Mouse (Mus musculus): ENCODE data around the gene Spock2.

The Spock2 gene

DNA sequence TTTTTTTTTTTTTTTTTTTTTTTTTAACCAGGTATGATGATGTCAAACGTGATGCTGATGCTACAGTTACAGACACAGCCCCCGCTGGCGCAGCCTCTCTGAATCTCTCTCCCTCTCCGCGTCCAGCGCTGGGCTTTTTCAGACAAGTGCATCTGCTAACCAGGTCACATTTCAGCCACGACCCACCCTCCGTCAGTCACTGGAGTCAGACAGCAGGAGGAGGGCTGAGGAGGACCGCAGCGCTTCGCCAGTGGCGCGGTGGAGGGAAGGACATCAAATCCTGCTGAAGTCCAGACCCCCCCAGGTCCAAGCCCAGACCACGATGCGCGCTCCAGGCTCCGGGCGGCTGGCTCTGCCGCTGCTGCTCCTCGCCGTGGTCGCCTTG is at the start of gene Spock2:
TSS of gene Spock2 (plus strand) at position 74 of the 385 bp plus-strand sequence.
- DNase-seq (ENCODE audit: low read depth, low spot score), result peak; percentile 80

DNA sequence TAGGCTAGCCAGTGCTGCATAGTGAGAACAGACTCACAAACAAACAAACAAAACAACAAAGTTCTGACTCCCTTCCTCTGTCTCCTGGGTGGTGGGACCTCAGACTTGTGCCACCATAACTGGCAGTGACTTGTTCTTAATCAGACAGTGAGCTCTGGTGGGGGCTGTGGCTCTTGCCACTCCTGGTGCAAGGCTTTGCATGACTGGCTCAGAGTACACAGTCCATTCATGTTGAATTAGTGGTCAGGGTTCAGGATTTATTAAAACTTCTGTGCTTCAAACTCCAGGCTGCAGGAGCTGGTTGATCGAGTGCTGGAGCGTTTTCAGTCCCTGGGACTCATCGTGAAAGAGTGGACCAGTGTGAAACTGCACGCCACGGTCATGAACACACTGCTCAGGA is 43.8 kb upstream of the Spock2 start:
- DNase-seq (ENCODE audit: low read depth, low spot score), result no peak

DNA sequence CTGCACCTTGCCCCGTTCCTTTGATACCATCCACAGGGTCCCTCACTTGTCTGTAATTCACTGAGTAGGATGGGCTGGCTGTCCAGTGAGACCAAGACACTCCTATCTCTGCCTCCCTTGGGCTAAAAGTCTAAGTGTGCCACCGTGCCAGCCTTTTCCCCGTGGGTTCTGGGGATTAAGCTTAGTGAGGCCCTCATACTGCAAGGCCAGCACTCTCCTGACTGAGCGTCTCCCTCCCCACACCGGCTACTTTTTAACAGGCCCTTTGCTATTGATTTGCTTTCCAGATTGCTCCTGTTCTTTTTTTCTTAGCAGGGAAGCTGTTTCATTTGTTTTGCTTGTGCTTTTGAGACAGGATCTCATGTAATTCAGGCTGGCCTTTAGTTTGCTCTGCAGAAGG is 43.1 kb upstream of the Spock2 start:
- no peak for DNase-seq (ENCODE audit: low read depth, low spot score)

DNA sequence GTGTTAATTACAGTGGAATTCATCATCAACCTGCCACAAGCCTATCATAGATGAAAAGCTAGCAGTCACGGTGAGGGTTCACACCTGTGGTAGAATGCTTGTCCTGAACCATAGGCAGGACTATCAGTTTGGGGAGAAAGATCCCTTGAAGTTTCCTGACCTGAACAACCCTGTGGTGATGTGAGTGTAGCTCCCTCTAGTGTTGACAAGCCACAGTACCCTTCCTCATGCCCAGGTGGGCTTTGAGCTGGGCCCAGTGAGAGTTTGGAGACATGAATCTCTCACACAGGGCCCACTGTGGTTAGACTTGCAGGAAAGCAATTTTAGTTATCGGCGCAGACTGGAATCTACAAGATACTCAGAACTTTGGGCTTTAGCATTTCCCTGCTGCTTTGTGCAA is 39.5 kb upstream of the Spock2 start:
- no peak for DNase-seq (ENCODE audit: low read depth, low spot score)

DNA sequence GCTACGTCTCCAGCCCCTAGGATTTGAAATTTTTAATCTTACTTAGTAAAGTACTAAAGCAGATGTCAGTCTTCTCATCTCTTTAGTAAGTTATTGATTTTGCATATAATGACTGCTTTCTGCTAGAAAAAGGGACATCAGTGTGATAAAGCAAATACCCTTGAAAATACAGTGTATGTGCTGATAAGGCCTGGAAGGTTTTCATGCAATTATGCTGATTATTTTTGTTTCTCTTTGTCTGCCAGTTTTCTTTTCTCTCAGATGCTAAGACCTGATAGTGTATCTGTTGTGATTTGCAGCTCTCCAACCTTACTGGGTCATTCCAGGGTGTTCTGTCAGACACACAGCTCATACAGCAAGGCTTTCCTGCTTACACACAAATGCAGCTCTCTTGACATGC is 30.9 kb upstream of the Spock2 start:
- no peak for DNase-seq (ENCODE audit: low read depth, low spot score)

DNA sequence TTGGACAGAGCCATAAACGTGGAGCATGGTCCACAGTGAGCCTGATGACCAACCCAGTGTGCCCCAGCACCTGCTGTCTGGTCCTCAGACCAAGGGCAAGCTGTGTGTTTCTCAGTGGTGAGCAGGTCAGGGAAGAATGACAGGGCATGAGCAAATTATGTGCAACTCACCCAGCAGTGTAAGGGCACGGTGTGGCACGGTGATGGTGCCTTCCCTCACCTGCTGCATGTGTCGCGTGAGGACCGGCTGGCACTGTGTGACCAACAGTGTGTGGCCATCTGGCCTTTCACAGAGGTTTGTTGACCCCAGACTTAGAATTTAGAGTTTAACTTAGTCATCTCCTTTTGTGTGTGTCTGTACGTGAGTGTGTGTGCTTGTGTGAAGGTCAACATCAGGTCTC is 28.8 kb upstream of the Spock2 start:
- no peak for DNase-seq (ENCODE audit: low read depth, low spot score)

DNA sequence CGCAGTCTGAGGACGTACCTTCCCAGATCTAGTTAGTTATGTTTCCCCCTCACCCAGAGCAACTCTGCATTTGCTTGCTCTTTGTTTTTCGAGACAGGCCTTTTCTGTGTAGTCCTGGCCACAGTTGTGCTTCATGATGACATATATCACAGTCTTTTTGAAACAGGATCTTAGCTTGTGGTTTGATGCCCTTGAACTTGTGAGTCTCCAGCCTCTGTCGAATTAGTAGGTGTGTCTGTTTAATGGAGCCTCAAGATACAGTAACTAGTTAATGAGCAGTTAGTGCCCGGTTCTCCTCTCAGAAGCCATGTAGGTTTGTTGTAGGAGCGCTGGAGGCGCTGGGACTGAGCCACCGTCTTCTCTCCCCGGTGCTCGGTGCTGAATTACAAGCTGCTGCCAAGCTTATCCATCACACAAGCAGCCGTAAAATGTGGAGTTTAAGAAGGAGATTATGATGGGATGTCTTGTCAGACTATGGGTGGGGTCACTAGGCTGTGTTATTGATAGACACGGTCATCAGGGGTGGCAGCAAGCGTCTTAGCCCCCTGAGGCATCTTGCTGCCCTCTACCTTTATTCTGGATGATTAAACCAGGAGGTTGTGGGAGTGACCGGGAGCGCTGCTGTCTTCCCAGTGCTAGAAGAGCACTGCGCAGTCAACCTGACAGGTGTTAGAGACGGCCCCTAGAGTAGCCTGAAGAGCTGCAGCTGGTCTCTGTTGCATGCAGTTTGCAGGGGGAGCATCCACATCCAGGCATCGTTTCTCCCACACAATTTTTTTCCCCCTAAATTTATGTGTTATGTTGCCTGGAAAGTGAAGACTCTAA is 28.1 kb upstream of the Spock2 start:
- DNase-seq (ENCODE audit: low read depth, low spot score), result no peak

DNA sequence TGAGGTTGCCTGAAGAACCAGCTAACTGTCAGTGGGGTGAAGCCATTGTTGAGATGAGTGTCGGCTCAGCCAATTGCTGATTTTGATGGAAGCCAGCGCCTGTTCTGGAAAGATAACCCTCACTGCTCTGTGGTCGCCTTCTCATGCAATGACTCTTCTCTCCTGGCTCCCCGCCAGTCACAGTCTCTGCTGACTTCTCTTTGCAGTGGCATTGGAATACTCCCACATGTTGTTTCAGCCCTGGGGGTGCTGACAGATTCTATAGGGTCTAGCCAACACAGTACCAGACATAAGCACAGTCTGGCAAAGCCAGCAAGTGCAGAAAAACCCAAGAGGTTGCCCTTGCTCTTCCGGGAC is 27.5 kb upstream of the Spock2 start:
- DNase-seq (ENCODE audit: low read depth, low spot score), result peak; percentile 28

DNA sequence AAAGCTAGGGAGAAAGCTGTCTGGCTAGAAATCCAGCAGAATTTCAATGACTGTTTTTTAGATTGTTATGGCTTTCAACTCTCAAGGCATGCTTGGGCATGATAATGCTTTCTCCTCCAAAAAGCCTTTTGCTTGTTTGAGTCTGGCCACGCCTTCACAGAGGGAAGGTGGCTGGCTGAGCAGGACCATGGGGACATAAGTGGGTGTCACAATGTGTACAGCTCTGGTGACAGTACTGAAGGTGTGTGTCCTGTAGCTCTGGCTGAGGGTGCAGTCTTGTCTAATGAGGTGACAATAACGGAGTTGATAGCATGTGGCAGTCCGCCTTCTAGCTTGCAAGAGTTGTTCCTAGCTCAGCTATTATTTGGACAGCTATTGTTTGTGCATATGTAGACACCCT is 25.8 kb upstream of the Spock2 start:
- DNase-seq (ENCODE audit: low read depth, low spot score), result no peak

DNA sequence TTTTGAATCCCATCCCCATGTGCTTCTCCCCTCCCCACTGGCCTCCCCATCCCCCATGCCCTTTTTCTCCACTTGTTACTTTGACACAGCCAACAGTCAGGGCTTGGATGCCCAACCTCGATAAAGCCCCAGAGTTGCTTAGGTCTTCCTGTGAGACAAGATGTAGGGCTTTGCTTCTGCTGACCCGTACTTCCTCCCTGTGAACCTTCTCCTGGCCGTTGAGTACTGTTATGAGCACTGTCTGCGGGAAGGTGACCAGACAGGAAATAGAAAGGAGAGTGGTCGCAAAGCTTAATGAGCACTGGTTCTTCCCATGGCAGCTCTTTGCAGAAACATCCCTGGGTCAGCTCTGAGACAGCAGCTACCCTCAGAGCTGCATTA is 25.4 kb upstream of the Spock2 start:
- DNase-seq (ENCODE audit: low read depth, low spot score), result no peak

DNA sequence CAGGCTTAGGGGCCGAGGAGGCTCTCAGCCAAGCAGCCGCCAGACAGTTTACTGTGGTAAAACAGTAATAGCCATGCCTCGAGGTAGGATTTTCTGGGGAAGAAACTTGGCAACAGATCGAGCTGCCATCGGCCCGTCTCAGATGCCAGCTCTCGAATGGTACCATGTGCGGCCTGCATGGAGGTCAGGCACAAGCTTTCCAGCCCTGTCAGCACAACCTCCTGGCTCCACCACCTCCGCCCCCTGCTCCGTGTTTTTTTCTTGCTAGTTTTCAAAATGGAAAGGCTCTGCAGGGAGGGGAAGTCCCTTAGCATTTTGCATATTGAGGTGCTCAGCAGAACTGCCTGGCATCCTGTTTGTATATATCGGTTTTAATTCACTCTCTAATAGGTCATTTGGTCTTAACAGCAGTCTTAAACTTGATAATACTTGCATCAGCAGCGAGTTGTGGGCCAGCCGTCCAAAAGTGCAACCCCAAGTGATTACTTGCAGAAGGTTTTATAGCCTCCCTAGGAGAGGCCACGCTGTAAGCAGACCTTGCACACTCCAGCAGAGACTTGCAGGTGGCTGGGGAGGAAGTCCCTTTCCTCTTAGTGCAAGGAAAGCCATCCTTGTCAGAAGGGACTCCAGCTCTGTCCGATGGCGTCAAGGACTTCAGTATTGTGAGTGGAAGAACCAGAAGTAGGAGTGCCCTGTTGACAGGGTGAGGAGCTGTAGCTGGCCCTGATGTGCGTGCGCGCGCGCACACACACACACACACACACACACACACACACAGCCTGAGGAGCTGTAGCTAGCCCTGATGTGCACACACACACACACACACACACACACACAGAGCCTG is 24.8 kb upstream of the Spock2 start:
- DNase-seq (ENCODE audit: low read depth, low spot score), result no peak

DNA sequence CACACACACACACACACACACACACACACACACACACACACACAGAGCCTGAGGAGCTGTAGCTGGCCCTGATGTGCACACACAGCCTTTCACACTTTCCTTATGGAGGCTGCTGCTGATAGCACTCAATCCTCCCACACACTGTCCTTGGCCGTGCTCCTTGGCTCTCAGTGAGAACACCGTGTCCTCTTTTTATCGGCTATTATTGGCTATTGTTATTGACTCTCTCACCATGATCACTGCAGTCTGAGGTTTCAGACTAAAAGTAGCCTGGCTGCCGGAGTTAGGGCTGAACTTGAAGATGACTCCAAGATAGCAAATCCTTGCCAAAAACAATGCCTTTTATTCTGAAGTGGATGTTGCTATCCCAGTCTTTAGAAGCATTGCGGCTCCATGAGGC is 24.1 kb upstream of the Spock2 start:
- peak; percentile 42 for DNase-seq (ENCODE audit: low read depth, low spot score)

DNA sequence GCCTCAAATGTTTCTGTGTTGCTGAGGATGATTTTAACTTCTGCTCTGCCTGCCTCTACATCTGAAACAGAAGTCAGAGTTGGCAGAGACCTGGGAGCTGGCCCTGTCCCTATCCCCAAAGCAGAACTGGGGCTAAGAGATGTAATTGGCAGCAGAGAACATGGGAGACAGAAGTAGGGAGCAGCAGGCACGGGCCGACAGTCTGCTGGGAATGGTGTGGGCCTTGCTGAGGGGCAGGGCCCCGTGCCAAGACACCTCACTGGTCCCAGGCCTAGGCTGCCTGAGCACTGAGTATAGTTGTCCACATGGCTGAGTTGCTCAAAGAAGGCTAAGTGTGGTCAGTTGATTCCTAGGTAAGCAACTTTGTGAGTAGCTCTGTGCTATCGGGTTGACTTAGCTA is 22.0 kb upstream of the Spock2 start:
- no peak for DNase-seq (ENCODE audit: low read depth, low spot score)

DNA sequence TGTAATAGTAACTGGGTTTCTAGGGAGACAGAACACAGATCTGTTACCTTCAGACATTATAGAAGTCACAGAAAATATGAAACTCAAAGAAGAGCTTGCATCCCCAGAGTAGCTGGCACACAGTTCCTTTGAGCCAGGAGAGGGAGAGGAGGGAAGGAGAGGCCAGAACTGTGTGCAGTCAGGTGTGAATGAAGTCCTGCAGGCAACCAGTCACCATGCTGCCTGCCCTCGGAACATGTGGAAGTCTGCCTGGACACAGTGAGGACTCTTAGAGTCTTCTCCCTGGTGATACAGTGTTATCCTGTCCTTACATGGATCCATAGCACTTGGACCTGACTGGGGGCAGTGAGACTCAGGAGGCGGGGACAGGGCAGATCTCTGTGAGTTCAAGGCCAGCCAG is 13.7 kb upstream of the Spock2 start:
- no peak for DNase-seq (ENCODE audit: low read depth, low spot score)

DNA sequence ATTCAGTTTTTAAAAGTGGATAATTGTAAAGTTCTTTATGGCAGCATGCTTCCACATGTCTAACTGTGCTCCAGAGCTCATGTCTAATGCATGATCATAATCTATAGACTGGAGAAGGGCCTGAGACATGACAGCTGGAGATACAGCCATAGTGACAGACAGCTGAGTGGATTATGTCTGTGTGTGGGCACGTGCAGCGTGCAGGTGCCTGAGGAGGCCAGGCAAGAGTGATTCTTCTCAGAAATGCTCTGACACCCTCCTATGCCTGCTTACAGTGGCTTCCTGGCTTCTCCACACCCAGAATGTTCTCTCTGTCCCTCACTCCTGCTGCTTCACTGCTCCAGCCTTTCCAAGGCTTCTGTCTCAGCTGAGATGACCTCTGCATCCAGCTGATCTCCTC is 12.3 kb upstream of the Spock2 start:
- no peak for DNase-seq (ENCODE audit: low read depth, low spot score)

DNA sequence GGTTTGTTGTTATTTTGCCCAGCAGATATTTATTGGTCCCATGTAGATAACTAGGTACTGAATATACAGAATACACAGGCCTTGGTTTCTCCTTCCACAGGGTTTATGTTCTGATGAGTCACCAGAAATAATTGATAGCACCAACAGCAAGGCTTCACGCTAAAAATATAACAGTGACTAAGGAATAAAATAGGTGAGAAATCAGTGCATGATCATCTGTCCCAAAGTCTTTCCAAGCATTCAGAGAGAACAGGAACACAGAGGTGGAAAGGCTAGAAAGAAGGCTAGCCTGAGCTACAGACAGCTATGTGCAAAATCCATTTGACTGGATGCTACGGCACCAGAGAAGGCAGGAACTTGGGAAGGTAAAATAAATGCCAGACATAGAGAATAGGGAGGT is 10.5 kb upstream of the Spock2 start:
- no peak for DNase-seq (ENCODE audit: low read depth, low spot score)

DNA sequence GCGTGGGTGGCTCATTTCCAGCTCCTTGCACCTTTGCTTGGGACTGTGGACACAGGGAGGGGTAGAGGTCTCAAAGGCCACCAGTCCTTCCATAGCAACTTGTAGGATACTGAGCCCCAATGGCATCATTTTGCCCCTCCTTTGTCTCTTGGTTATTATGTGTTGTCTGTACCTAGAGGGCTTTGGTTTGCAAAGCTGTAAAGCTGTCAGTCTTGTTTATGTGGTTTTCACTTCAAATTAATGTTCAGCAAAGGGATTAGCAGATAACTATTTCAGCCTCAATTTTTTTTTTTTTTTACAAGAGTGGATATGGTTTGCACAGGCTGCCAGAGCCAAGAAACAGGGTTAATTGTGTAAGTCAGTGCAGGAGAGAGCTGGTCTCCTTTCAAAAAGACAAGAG is 9.7 kb upstream of the Spock2 start:
- no peak for DNase-seq (ENCODE audit: low read depth, low spot score)

DNA sequence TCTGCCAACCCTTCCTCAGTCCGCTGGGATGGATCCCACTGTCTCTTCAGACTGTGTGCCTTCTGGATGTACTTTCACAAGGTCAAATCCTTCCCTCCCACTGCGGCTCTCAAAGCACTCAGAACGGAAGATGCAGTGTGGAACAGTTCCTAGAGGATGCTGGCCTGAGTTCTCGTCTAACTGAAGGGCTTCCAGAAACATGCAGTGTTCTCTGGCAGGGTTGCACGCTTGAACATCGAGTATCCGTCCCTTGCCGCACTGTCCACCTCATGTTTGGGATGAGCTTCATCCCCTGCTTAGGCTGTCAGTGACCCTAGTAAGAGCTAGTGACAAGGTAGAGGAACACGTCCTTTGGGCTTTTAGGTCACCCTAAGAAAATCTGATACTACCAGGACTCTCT is 8.9 kb upstream of the Spock2 start:
- no peak for DNase-seq (ENCODE audit: low read depth, low spot score)

DNA sequence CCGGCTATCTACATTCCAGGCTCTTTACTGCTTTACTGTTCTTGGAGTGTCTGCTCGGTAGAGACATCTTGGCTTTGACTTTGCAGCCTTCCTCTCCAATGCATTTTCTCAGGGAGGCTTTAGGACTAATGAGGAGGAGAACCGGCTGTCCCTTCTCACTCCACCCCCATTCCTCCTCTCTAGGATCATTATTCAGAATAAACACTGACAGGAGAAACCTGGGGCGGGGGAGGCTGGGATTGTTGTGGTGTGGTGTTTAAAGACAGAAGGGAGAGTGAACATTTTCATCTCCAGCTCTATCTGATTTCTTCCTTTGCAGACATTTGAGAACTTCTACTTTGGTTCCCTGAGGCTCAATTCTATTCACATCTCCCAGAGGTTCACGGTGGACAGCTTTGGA is 8.2 kb upstream of the Spock2 start:
- DNase-seq (ENCODE audit: low read depth, low spot score), result no peak

DNA sequence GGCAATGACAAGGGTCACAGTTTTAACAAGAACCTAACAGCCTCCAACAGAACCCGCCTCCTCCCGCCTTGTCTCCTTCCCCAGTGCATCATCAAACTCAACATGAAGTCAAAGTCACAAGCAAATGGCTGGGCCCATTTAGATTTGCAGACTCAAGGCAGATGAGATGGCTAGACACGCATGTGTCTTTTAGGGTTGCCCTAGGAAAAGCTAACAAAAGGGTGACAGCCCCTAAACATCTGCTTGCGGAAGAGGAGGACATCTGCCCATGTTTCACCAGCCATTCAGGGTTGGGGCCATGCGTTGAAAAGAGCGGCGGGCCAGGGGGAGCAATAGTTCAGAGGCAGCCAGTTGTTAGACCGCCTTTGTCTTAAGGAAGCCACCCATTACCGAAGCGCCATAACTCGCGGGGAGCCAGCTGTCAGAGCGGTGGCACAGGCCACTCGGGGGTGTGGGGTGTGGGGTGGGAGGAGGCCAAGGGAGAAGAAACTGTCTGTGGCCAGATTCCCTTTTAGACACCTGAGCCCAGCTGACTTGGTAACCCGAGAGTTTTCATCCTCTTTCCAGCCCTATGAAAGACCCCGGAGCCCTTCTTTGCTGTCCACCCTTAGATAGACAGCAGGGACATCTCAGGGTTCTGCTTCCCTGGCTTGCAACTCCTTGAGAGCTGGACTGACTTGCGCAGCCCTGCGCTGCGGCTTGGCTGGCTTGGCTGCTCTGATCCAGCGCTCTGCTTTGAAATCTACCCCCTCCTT is 451 bp upstream of the Spock2 start:
- no peak for DNase-seq (ENCODE audit: low read depth, low spot score)

DNA sequence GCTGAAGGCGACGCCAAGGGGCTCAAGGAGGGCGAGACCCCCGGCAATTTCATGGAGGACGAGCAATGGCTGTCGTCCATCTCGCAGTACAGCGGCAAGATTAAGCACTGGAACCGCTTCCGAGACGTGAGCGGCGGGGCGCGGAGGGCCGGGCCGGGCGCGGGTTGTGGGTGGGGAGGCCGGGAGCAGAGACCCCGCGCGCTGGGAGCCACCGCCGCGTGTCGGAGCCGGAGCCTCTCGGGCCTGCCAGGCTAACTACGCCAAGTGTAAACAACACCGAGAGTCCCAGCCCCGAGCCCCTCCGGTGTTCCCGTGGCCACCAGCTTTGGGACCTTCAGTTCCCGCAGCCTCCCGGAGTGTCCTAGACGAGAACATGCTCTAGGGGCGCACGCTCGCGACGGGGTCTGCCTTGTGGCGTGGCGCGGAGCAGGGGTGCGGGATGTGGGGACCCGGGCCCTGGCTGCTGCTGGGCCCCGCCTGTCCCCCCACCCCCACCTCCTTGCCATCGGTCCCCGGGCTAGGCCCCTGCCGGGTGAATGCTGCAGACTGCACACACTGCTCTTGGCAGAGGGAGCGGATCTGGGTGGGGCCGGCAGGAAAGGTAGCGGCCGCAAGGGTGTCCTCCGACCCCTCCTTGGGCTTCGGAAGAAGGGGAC is 640 bp downstream of the Spock2 start:
- DNase-seq (ENCODE audit: low read depth, low spot score), result no peak

DNA sequence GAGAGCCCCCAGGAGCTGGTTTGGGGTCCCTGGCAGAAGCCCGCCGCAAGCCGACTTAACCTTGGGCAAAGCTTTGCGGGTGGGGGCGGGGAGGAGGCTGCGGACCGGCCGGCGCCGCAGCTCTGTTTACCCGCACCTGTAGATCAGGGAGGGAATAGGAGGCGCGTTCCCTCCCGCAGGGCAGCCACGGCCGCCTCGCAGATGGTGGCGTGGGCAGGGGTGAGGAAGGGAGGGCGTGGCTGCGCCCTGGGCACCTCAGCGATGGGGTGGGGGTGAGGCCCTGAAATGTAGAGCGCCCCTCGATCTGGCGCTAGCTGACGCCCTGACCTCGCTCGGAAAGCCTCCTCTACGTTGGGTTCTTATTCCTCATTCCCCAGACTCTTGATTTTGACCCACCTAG is 1.4 kb downstream of the Spock2 start:
- no peak for DNase-seq (ENCODE audit: low read depth, low spot score)
